Mouse (Mus musculus) thymus, adult 2 months (tissue): ENCODE measurements around the gene Spef2. TPM values are rescaled to one million over a fixed set of nuclear protein-coding genes. Genes with fewer than 3 reads are reported as not detected.
"Not testable (repeated sequence)": the region's sequence is repeated elsewhere in the genome, so short reads cannot be mapped to it uniquely, and the experiment has no call there.

Experiments used
- DNase-seq: peaks from one replicate; pipeline ENCODE4 v3.0.0; 2021
- H3K27ac ChIP-seq: fragments of 200-500 bp; 2 replicates; pipeline ENCODE4 v1.5.1; 2012; ENCODE audit warnings: low read length, control low read depth; ENCODE audit not compliant: control insufficient read depth, insufficient read depth
- H3K27me3 ChIP-seq: fragments of 200-500 bp; 2 replicates; pipeline ENCODE4 v1.6.1; 2012; ENCODE audit warnings: mild to moderate bottlenecking, low read length, moderate library complexity, mixed read lengths; ENCODE audit not compliant: control insufficient read depth, insufficient read depth
- H3K36me3 ChIP-seq: fragments of 200-500 bp; 2 replicates; pipeline ENCODE4 v1.6.1; 2012; ENCODE audit warnings: mild to moderate bottlenecking, low read length, moderate library complexity; ENCODE audit not compliant: control insufficient read depth, insufficient read depth
- H3K4me1 ChIP-seq: fragments of 200-500 bp; replicated peaks from 2 replicates; pipeline ENCODE4 v1.6.1; 2012; ENCODE audit warnings: low read length; ENCODE audit not compliant: control insufficient read depth, insufficient read depth
- H3K4me3 ChIP-seq: fragments of 200-500 bp; 2 replicates; pipeline ENCODE4 v1.5.1; 2012; ENCODE audit warnings: mild to moderate bottlenecking, low read length, control low read depth, moderate library complexity; ENCODE audit not compliant: control insufficient read depth, insufficient read depth
- CTCF ChIP-seq: fragments of 200-500 bp; IDR thresholded peaks from 2 replicates; pipeline ENCODE4 v1.5.1; 2012; ENCODE audit warnings: mild to moderate bottlenecking, control low read depth, low read length, moderate library complexity, borderline replicate concordance; ENCODE audit not compliant: control insufficient read depth, poor library complexity, insufficient read depth; ENCODE audit errors: extremely low read depth
- POLR2A ChIP-seq: fragments of 200-500 bp; IDR thresholded peaks from 2 replicates; pipeline ENCODE4 v1.6.1; 2012; ENCODE audit warnings: mild to moderate bottlenecking, low read length, control low read depth, moderate library complexity; ENCODE audit not compliant: control insufficient read depth, poor library complexity, insufficient read depth; ENCODE audit errors: extremely low read depth
- WGBS: fragments of 180-500 bp; shearing (Covaris S2); methylation state at CpG from one replicate; pipeline ENCODE4 v1.1.7; 2018; 5-methylcytosine and 5-hydroxymethylcytosine counted together
- polyA plus RNA-seq: library from polyadenylated mRNA; depleted of rRNA; stranded (reverse); fragments of >200 nt; gene quantifications from 2 replicates; pipeline ENCODE4 v1.2.3, GENCODE M21; 2012

Gene Spef2
- polyA plus RNA-seq, 1 experiment: 0.18 TPM

DNA sequence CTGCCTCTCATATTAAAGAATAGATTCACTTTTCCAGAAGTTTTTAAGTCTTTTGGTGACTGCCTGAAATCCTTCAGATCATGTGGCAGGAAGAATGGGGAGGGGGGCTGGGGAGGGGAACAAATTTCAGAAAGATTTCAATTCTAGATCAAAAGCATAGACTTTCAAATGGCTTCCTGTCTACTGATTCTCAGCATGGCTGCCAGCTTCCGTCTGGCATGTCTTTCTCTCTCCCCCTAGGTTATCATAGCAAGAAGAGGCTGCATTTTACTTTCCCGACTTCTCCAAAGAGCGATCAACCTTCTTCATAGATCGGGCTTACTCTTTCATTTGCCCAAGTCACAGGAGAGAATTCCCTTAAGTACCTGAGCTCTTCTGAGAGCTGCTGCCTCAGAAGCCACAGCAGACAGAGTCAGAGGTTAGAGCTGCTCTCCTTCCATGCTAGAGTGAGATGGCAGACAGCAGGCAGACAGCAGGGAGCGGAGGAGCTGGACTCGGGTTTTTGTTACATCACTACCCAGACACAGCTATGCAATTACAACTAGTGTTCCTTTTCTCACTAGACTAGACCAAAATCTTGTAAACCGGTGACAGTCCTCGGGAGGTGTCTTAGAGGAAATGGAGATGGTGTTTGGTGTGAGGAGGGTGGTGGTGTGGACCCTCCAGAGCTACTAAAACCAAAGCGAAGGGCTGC lies 71.2 kb downstream of the Spef2 start:
- TF ChIP-seq CTCF: no peak
- no peak for TF ChIP-seq POLR2A
- H3K4me3 ChIP-seq: no peak overlapping the region
- peaks cover 5% of the 10 kb centered on the region for H3K4me1 ChIP-seq
- H3K27ac ChIP-seq: peak overlapping the region; percentile 68
- H3K36me3 ChIP-seq: no peaks in the 10 kb centered on the region
- H3K27me3 ChIP-seq: no peaks in the 10 kb centered on the region
- peak; percentile 2 for DNase-seq
- WGBS: 83% methylated on average over 9 of the region's 9 CpGs

- 82% methylated on average over 4 of the region's 4 CpGs for WGBS
- no peaks in the 10 kb centered on the region for H3K4me1 ChIP-seq
Observed at GRCm38 (mm10) chr15:9668575-9668974, 80.1 kb downstream of the Spef2 start.

DNA sequence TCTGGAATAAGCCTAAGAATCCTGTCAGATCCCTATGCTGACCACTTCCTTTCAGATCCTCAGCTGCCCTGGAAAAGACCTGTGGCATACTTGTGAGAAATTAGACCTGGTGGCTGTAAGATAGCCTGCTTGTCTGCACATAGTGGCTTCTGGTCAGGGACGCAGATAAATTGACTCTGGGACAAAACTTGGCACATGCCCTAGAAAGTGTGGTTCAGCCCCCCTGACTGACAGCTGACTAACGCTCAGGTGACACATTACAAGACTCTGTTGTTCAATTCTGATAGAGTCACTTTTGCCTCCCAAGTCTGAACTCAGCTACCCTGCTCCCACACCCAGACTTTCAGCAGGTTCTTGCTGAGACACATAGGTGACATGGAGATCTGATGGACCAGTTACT lies 83.7 kb downstream of the Spef2 start:
- not testable (repeated sequence) for H3K27ac ChIP-seq, H3K4me3 ChIP-seq, H3K36me3 ChIP-seq, H3K27me3 ChIP-seq, H3K4me1 ChIP-seq, DNase-seq
- WGBS: 90% methylated on average over 2 of the region's 2 CpGs

More at GRCm38 (mm10) chr15:9668575-9668974, 80.1 kb downstream of the Spef2 start:
- Histone ChIP-seq H3K27me3 (no peaks in the 10 kb centered on the region), H3K4me3 (no peak overlapping the region), H3K36me3 (no peaks in the 10 kb centered on the region), H3K27ac (no peak overlapping the region)
- no peak for DNase-seq
- TF ChIP-seq CTCF (no peak), POLR2A (no peak)

DNA sequence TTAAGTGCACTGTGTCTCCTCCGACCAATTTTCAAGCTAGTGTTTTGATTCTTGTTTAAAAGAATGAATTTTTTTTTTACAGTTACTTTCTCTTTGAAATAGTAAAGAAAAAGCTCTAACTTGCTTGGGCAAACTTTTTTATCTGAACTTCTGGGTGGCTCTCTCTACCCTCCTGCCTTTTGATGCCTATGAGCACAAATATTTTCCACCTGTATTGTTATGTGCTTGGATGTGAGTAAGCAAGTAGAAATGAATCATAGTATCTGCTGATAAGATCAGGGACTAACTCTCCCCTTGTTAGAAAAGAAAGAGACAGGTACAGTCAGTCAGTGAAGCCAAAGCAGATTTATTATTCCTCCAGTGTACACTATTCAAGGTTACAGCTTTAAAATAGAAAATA lies 87.5 kb downstream of the Spef2 start:
- Histone ChIP-seq H3K27ac (no peak overlapping the region), H3K36me3 (no peaks in the 10 kb centered on the region), H3K4me1 (no peaks in the 10 kb centered on the region), H3K4me3 (no peak overlapping the region), H3K27me3 (no peaks in the 10 kb centered on the region)
- 91% methylated on average over 1 of the region's 1 CpGs for WGBS
- DNase-seq: no peak
- TF ChIP-seq POLR2A (no peak), CTCF (no peak)

DNA sequence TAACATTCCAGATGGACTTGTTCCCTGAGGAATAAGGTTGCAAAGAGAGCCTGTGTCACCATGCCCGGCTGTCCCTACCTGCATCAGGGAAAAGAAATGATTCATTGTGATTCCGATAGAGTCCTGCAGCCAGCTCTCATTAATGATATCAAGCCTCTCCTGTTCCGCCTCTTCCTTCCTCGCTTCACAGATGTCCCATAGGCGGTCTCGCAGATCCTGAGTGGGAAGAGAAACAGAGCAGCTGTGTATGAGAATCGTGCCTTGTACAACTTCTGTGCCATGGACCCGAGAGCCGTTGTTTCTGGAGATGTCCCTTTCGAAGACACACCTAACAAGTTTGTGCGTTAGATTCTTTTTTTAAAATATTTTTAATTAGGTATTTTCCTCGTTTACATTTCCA lies 114.2 kb downstream of the Spef2 start:
- H3K27me3 ChIP-seq: no peaks in the 10 kb centered on the region
- H3K36me3 ChIP-seq: no peaks in the 10 kb centered on the region
- TF ChIP-seq POLR2A (no peak), CTCF (no peak)
- WGBS: 95% methylated on average over 12 of the region's 12 CpGs
- H3K4me3 ChIP-seq: no peak overlapping the region
- no peak for DNase-seq
- H3K4me1 ChIP-seq: no peaks in the 10 kb centered on the region
- H3K27ac ChIP-seq: no peak overlapping the region

GRCm38 (mm10) chr15:9631657-9632056 lies 117.0 kb downstream of the Spef2 start:
- no peak overlapping the region for H3K27ac ChIP-seq
- no peak for TF ChIP-seq CTCF
- no peak for TF ChIP-seq POLR2A

DNA sequence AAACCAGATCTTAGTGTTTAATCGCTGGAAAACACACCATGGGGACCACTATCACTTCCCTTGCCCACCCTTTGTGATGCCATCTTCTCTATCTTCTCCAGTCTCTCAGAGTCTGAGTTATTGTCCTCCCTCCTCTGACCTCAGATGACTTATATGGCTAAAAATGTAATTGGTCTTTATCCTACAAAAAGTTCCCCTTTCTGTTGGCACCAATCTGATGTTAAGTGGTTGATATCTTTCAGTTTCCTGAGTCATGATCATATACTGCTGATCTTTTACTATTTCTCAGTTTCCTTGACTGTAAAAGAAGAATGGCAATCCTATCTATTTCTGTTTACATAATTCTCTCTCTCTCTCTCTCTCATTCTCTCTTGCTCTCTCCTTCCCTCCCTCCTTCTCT lies 119.0 kb downstream of the Spef2 start:
- Histone ChIP-seq H3K27ac (no peak overlapping the region), H3K4me3 (no peak overlapping the region), H3K4me1 (no peaks in the 10 kb centered on the region), H3K27me3 (no peaks in the 10 kb centered on the region), H3K36me3 (no peaks in the 10 kb centered on the region)
- DNase-seq: no peak
- no peak for TF ChIP-seq POLR2A
- no peak for TF ChIP-seq CTCF
- 75% methylated on average over 1 of the region's 1 CpGs for WGBS

More at GRCm38 (mm10) chr15:9631657-9632056, 117.0 kb downstream of the Spef2 start:
- no peaks in the 10 kb centered on the region for H3K36me3 ChIP-seq
- DNase-seq: no peak
- no peaks in the 10 kb centered on the region for H3K4me1 ChIP-seq
- no peak overlapping the region for H3K4me3 ChIP-seq
- no peaks in the 10 kb centered on the region for H3K27me3 ChIP-seq
- 97% methylated on average over 6 of the region's 6 CpGs for WGBS
